Mouse (Mus musculus) midbrain, embryonic 11.5 days (tissue): ENCODE data around the gene Gja8. TPM values are rescaled to one million over a fixed set of nuclear protein-coding genes. Genes with fewer than 3 reads are reported as not detected.

ENCODE experiments used
- ATAC-seq: fragments of 200-750 bp; cut with Nextera tagmentation; 2 replicates; pipeline ENCODE4 v1.8.0; 2017; ENCODE audit warnings: moderate TSS enrichment, moderate library complexity; ENCODE audit not compliant: low FRiP score
- DNase-seq: peaks from one replicate; pipeline ENCODE4 v3.0.0; 2015; ENCODE audit warnings: low spot score; ENCODE audit errors: missing footprints
- H3K27ac ChIP-seq: fragments of 300-500 bp; sonication (generic); 2 replicates; pipeline ENCODE4 v1.5.1; 2014; ENCODE audit warnings: low read depth, low read length
- H3K27me3 ChIP-seq: fragments of 300-500 bp; sonication (generic); 2 replicates; pipeline ENCODE4 v1.6.1; 2014; ENCODE audit warnings: mild to moderate bottlenecking, low read length, moderate library complexity, mixed read lengths; ENCODE audit not compliant: control insufficient read depth, insufficient read depth
- H3K36me3 ChIP-seq: fragments of 300-500 bp; sonication (generic); 2 replicates; pipeline ENCODE4 v1.6.1; 2014; ENCODE audit warnings: mild to moderate bottlenecking, low read length, moderate library complexity, mixed read lengths; ENCODE audit not compliant: control insufficient read depth, insufficient read depth
- H3K4me1 ChIP-seq: fragments of 300-500 bp; sonication (generic); 2 replicates; pipeline ENCODE4 v1.6.1; 2014; ENCODE audit warnings: low read length; ENCODE audit not compliant: control insufficient read depth, insufficient read depth
- H3K4me2 ChIP-seq: fragments of 300-500 bp; sonication (generic); 2 replicates; pipeline ENCODE4 v1.6.1; 2014; ENCODE audit warnings: mild to moderate bottlenecking, moderate library complexity
- H3K4me3 ChIP-seq: fragments of 300-500 bp; sonication (generic); 2 replicates; pipeline ENCODE4 v1.5.1; 2014; ENCODE audit warnings: low read depth, low read length
- H3K9ac ChIP-seq: fragments of 300-500 bp; sonication (generic); 2 replicates; pipeline ENCODE4 v1.6.1; 2014; ENCODE audit warnings: low read length
- H3K9me3 ChIP-seq: fragments of 300-500 bp; sonication (generic); 2 replicates; pipeline ENCODE4 v1.6.1; 2016; ENCODE audit warnings: low read length; ENCODE audit not compliant: control insufficient read depth
- WGBS: fragments of 180-500 bp; shearing (Covaris S2); extraction: QIAGEN DNeasy Blood & Tissue Kit; methylation state at CpG from one replicate; pipeline ENCODE4 v1.1.7; 2014; 5-methylcytosine and 5-hydroxymethylcytosine counted together
- polyA plus RNA-seq: library from polyadenylated mRNA; unstranded; fragments of >200 nt; fragmentation: Nextera tagmentation; extraction: Ambion mirVana; gene quantifications from 2 replicates; pipeline ENCODE4 v1.2.1, GENCODE M21; 2014

Gja8 gene
- polyA plus RNA-seq: not detected in 2 replicates

GRCm38 (mm10) chr3:96925920-96926319 is at the start of gene Gja8:
Gene Gja8 (minus strand): TSS chr3:96926020.
- H3K27me3 ChIP-seq: peaks cover 3% of the 10 kb centered on the region; the same call in 1 of the 2 replicates
- no peak within 1 kb of the TSS for H3K9ac ChIP-seq
- H3K36me3 ChIP-seq: no peaks in the 10 kb centered on the region
- DNase-seq (no peak), ATAC-seq (no peak)
- whole genome bisulfite sequencing: 81% methylated on average over 6 of the region's 6 CpGs
- H3K4me1 ChIP-seq: peaks cover 2% of the 10 kb centered on the region
- no peak within 1 kb of the TSS for H3K4me2 ChIP-seq
- H3K27ac ChIP-seq: no peak within 1 kb of the TSS
- H3K4me3 ChIP-seq: no peak within 1 kb of the TSS
- H3K9me3 ChIP-seq: no peaks in the 10 kb centered on the region

DNA sequence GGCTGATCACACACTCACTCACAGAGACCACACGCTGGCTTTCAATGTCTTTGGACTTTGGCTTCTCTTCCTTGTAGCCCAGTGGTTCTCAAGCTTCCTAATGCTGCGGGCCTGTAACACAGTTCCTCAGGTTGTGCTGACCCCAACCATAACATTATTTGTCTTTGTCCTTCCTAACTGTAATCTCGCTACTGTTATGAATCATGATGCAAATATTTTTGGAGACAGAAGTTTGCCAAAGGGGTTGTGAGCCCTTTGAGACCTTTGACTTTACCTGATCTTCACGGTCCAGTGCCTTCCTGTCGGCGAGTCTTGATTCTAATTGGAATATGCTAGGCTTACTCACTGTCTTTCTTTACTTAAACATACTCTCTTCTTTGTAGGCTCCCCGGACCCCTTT is 48.6 kb upstream of the Gja8 start:
- no peak overlapping the region for H3K4me3 ChIP-seq
- no peak for DNase-seq
- ATAC-seq: no peak
- H3K27me3 ChIP-seq: no peaks in the 10 kb centered on the region
- H3K9ac ChIP-seq: no peak overlapping the region
- H3K4me1 ChIP-seq: no peaks in the 10 kb centered on the region
- no peaks in the 10 kb centered on the region for H3K9me3 ChIP-seq
- no peaks in the 10 kb centered on the region for H3K36me3 ChIP-seq
- no peak overlapping the region for H3K27ac ChIP-seq
- 80% methylated on average over 7 of the region's 7 CpGs for WGBS
- no peak overlapping the region for H3K4me2 ChIP-seq

- Histone ChIP-seq H3K4me2 (no peak overlapping the region), H3K9ac (no peak overlapping the region), H3K4me1 (no peaks in the 10 kb centered on the region), H3K4me3 (no peak overlapping the region), H3K9me3 (no peaks in the 10 kb centered on the region), H3K36me3 (no peaks in the 10 kb centered on the region), H3K27ac (no peak overlapping the region), H3K27me3 (no peaks in the 10 kb centered on the region)
- ATAC-seq (no peak), DNase-seq (no peak)
- WGBS: 74% methylated on average over 7 of the region's 7 CpGs
These were observed 45.2 kb upstream of the Gja8 start for GRCm38 (mm10) chr3:96970986-96971385.

GRCm38 (mm10) chr3:96963088-96964034 is 37.5 kb upstream of the Gja8 start:
- Histone ChIP-seq H3K4me1 (peaks cover 5% of the 10 kb centered on the region; the same call in 1 of the 2 replicates), H3K27me3 (no peaks in the 10 kb centered on the region), H3K27ac (no peak overlapping the region), H3K36me3 (no peaks in the 10 kb centered on the region), H3K9ac (no peak overlapping the region), H3K4me3 (no peak overlapping the region), H3K9me3 (no peaks in the 10 kb centered on the region), H3K4me2 (no peak overlapping the region)
- ATAC-seq (peak; percentile 75), DNase-seq (peak; percentile 89)
- 47% methylated on average over 12 of the region's 12 CpGs for WGBS

DNA sequence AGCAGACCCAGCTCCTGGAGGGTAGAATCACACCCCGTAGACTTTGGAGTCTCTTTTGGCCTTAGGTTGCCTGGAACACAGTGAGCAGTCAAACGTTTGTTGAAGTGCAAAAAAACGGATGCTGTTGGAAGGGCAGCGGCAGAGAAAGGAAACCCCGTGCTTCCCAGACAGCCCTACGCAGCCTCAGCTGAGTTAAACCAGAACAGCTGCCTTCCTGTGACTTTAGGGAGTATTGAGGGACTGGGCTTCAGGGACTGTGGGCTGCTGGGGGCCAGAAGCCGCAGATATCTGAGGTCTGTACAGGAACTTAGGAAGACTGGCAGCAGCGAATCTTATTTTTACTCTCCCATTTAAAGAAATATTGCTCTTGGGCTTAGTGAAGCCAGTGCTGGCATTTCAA is 34.8 kb upstream of the Gja8 start:
- H3K27me3 ChIP-seq: no peaks in the 10 kb centered on the region
- no peaks in the 10 kb centered on the region for H3K36me3 ChIP-seq
- H3K9me3 ChIP-seq: no peaks in the 10 kb centered on the region
- H3K4me2 ChIP-seq: no peak overlapping the region
- ATAC-seq (no peak), DNase-seq (no peak)
- no peak overlapping the region for H3K27ac ChIP-seq
- no peak overlapping the region for H3K4me3 ChIP-seq
- 58% methylated on average over 8 of the region's 8 CpGs for WGBS
- H3K4me1 ChIP-seq: peaks cover 5% of the 10 kb centered on the region; the same call in 1 of the 2 replicates
- H3K9ac ChIP-seq: no peak overlapping the region

DNA sequence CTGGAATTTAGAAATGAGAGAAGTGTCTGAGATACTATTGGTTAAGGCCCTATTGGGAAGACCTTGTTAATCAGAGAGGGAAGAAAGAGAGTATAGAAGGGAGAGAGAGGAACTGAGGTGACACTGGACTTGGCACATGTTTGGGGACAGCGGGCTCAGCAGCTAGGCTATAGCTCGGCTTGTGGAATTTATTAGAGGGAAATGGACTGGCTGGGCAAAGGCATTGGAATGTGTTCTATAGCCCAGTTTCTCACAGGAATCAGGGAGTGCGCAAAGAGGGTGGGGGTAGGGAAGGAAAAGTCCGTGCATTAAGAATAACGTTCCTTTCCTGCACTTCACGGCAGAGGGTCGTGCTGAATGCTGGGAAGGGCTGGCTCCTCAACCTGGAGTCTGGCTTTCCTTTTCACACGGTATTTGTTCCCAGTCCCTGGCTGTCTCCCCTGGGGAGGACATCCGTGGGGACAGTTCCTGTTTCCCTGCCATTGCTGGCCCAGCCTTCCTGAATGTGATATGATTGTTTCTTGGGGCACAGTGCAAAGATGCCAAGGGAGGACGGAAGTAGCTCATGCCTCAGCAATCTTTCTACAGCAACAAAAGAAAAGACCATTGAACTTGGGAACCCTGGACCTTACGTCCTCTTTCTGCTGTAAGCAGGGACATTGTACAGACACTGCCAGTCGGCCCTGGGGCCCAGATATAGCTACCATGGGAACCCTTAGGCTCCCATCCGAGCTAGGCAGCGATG is 27.8 kb upstream of the Gja8 start:
- no peak for DNase-seq
- Histone ChIP-seq H3K27me3 (no peaks in the 10 kb centered on the region), H3K36me3 (no peaks in the 10 kb centered on the region), H3K9me3 (no peaks in the 10 kb centered on the region), H3K4me3 (no peak overlapping the region), H3K4me2 (no peak overlapping the region), H3K9ac (no peak overlapping the region), H3K4me1 (no peaks in the 10 kb centered on the region), H3K27ac (no peak overlapping the region)
- 63% methylated on average over 14 of the region's 14 CpGs for WGBS
- ATAC-seq: no peak

- Histone ChIP-seq H3K27ac (no peak overlapping the region), H3K4me2 (no peak overlapping the region), H3K4me3 (no peak overlapping the region), H3K9me3 (no peaks in the 10 kb centered on the region), H3K4me1 (peaks cover 8% of the 10 kb centered on the region), H3K36me3 (no peaks in the 10 kb centered on the region), H3K27me3 (no peaks in the 10 kb centered on the region), H3K9ac (no peak overlapping the region)
- ATAC-seq (no peak), DNase-seq (no peak)
- WGBS: 83% methylated on average over 2 of the region's 2 CpGs
These were observed 16.9 kb upstream of the Gja8 start for GRCm38 (mm10) chr3:96942706-96943105.

DNA sequence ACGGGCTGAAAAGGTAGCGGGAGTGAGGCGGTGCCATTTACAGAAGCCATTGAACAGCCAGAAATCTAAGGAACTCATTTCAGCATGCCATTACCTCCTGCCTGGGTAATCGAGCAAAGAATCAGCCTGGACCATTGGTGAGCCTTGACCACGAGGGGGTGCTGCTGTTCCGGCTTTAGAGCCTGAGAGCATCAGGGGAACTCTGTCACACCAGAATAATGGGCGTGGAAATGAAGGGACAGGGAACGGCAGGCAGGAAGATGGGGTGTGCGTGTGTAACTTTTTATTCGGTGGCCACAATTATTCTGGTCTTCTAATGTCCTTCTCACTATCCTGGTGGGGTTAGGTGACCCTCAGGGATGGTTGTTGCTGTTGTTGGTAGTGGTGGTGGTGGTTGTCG is 12.9 kb upstream of the Gja8 start:
- no peak overlapping the region for H3K27ac ChIP-seq
- 8% methylated on average over 11 of the region's 11 CpGs for WGBS
- no peaks in the 10 kb centered on the region for H3K36me3 ChIP-seq
- peak overlapping the region; percentile 22; the same call in 1 of the 2 replicates for H3K4me3 ChIP-seq
- peak; percentile 99 for DNase-seq
- peak overlapping the region; percentile 17; the same call in 1 of the 2 replicates for H3K4me2 ChIP-seq
- H3K9me3 ChIP-seq: no peaks in the 10 kb centered on the region
- ATAC-seq: peak; percentile 73
- H3K27me3 ChIP-seq: no peaks in the 10 kb centered on the region; the same call in 1 of the 2 replicates
- peaks cover 14% of the 10 kb centered on the region for H3K4me1 ChIP-seq
- no peak overlapping the region for H3K9ac ChIP-seq

DNA sequence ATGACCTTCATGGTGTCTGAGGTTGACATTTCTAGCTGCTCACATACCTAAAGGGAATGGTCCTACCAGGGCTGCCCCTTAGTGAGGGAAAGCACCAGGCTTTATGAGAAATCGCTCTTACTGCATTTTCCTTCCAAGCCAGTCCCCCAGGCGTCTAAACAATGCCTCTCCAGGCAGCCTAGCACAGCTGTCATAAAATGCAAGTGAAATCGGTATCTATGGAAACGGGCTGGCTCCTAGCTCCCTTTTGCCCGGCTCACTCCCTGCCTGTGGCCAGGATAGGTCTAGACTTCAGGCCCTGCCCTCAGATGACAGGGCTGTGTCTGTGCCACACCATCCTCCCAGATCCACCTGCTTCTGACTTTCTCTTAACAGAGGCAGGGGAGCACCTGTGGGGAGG is 11.8 kb upstream of the Gja8 start:
- Histone ChIP-seq H3K4me2 (no peak overlapping the region), H3K36me3 (no peaks in the 10 kb centered on the region), H3K4me3 (no peak overlapping the region), H3K9me3 (no peaks in the 10 kb centered on the region), H3K9ac (no peak overlapping the region), H3K27ac (no peak overlapping the region), H3K27me3 (no peaks in the 10 kb centered on the region; the same call in 1 of the 2 replicates), H3K4me1 (peaks cover 14% of the 10 kb centered on the region)
- WGBS: 13% methylated on average over 5 of the region's 5 CpGs
- ATAC-seq (peak; percentile 73), DNase-seq (no peak)
